Mouse (Mus musculus) frontal cortex, postnatal 36 days (tissue): Measurements from ENCODE around the gene Rnase11.

Experiments used
- DNase-seq, 2 experiments: peaks; one replicate each; pipeline ENCODE4 v3.0.0; 2022; ENCODE audit warnings: low spot score in 2 of 2

Gene Rnase11

DNA sequence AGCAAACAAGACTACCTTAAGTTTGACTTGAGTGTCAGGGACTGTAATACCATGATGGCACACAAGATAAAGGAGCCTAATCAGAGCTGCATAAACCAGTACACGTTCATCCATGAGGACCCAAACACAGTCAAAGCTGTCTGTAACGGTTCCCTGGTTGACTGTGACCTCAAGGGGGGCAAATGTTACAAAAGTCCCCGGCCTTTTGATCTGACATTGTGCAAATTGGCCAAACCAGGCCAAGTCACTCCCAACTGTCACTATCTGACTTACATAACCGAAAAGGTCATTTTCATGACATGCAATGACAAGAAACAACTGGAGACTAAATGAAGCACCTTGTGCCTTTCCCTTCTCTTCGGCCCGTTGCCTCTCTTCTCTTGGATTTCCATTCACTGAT, 40.4 kb downstream of the Rnase11 start:
- DNase-seq = no peak

DNA sequence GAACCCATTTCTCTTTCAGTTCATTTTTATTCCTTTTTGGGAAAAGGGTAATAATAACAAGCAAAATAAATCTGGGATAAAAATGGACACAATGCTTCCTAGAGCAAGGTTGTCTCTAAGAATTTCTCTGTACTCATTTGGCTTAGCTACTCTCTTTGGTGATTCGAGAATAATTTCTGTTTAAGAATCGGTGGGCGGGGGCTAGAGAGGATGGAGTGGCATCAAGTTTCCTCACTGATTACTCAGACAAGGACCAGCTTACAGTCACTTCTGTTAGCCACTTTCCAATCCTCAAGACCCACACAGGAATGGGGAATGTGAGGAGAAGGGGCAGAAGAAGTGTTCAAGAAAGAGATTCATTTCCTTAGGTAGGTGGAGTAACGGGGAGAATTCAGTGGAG, 41.2 kb downstream of the Rnase11 start:
- no peak for DNase-seq

DNA sequence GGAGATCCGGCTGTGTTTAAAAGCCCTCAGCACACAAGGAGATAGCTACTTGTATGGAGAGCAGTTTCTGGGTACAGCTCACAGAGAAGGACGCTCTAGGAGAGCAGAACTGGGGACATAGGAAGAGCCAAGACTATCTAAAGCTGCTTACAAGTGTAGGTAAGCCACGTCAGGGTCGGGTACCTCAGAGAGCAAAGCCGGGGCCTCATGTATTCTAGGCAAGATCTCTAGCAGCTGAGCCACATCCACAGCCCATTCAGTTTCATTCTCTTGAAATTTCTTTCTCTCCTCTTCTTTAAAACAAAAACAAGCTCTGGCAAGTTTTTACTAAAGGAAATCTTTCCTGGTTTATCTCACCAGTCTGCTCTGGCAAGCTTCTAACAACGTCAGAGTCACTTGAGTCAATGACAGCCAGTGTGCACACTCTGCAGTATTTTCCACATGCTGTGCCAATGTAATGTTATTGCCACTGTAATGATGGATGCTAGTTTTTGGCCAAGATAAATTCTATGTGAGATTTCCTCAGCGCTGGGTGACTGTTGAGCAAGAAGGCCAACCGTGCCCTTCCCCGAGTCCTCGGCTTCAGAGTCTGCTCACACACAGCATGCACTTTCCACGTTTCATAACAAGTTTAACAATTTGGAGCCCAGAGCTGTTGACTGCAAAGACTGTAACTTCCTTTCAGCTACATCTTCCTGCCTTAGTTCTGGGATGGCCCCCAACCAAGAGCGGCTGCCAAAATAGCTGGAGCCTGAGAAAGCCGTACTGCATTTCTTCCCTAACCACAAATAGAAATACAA, 41.8 kb downstream of the Rnase11 start:
- peak; percentile 31 to 55 for DNase-seq

DNA sequence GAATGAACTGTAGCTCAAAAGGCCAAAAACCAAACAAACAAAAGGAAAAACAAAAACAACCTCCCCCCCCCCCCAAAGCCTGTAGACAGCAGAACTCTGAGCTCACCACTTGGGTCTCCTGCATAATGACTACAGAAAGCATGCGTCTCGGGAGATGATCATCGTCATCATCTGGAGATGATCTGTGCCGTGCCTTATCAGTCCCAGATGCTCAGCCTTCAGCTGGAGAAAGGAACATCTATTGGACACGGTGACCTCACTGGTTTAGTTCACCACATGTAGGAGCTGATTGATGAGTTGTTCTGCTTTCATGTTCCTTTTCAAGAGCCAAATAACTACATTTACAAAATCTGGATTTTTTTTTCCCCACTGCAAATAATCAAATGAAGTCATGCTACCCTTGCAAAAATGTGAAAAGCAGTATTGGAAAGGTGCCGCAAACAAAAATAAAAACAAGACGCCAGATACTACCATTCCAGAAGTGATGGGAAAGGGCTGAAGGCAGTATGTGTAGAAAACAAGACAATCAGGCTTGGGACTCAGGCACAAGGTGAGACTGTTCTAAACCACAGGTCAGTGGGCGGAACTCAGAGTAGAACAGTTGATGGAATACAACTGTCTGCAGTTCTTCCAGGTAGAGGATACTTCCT, 42.7 kb downstream of the Rnase11 start, which contains the start of gene Rnase10:
Gene Rnase10, plus strand, starts transcription at position 600 of the 650 bp plus-strand sequence.
- DNase-seq = no peak
